In genomic region chr13:98264111-98264510, GRCm38 (mm10) we compare ENCODE assay signal across 8 mouse cellular contexts. TPM values are rescaled to one million over a fixed set of nuclear protein-coding genes. Genes with fewer than 3 reads are reported as not detected.
DNase-seq lines count a peak whose midpoint lies in the region; ATAC-seq and TF ChIP-seq lines count a peak whose summit lies in the region.

No protein-coding gene starts in this region.

- H3K36me3 ChIP-seq in hindbrain, embryonic 15.5 days, result peaks cover 26% of the 10 kb centered on the region
- H3K36me3 ChIP-seq in midbrain, embryonic 16.5 days (ENCODE audit: control insufficient read depth, insufficient read depth, low read length), result peaks cover 12% of the 10 kb centered on the region

- H3K9ac ChIP-seq in hindbrain, embryonic 15.5 days, result peak overlapping the region; percentile 89
- H3K9ac ChIP-seq in midbrain, embryonic 16.5 days (ENCODE audit: low read depth, low read length), result peak overlapping the region; percentile 90

- TF ChIP-seq CTCF in brain, embryonic 14.5 days (IDR thresholded peaks at IDR 0.05; ENCODE audit: borderline replicate concordance, extremely low read depth, insufficient read depth, insufficient read length), result no peak

- WGBS in hindbrain, embryonic 15.5 days, result 24% methylated on average over 5 of the region's 5 CpGs
- WGBS in midbrain, embryonic 16.5 days, result 22% methylated on average over 5 of the region's 5 CpGs

- ATAC-seq in hindbrain, embryonic 15.5 days (ENCODE audit: low FRiP score, low read depth), result no peak
- no peak for ATAC-seq in midbrain, embryonic 16.5 days

- H3K4me1 ChIP-seq in hindbrain, embryonic 15.5 days (replicated peaks), result peaks cover 24% of the 10 kb centered on the region
- H3K4me1 ChIP-seq in midbrain, embryonic 16.5 days (ENCODE audit: control insufficient read depth, insufficient read depth, low read length), result peaks cover 18% of the 10 kb centered on the region

- DNase-seq in kidney, adult 9 months, result peak; percentile 9
- DNase-seq in kidney, adult 18-20 months, result no peak
- peak; percentile 27 for DNase-seq in brain, embryonic 14.5 days (ENCODE audit: low read depth)
- DNase-seq in thymus, postnatal 0 days (ENCODE audit: low spot score), result no peak
- DNase-seq in right cerebral cortex, postnatal 4 days, result no peak
- DNase-seq in T-cell, adult 2 months (ENCODE audit: low spot score), result no peak

- peak overlapping the region; percentile 94 for H3K4me3 ChIP-seq in hindbrain, embryonic 15.5 days
- H3K4me3 ChIP-seq in midbrain, embryonic 16.5 days (ENCODE audit: low read depth, low read length), result peak overlapping the region; percentile 79

- H3K27ac ChIP-seq in hindbrain, embryonic 15.5 days (replicated peaks), result peak overlapping the region; percentile 95; the same call in 1 of the 2 replicates
- no peak overlapping the region for H3K27ac ChIP-seq in midbrain, embryonic 16.5 days (ENCODE audit: low read length)

- peak overlapping the region; percentile 93 for H3K4me2 ChIP-seq in hindbrain, embryonic 15.5 days
- H3K4me2 ChIP-seq in midbrain, embryonic 16.5 days (ENCODE audit: low read length), result peak overlapping the region; percentile 63

- no peak for TF ChIP-seq POLR2A in brain, embryonic 14.5 days (IDR thresholded peaks at IDR 0.05; ENCODE audit: borderline replicate concordance, extremely low read depth, insufficient read depth, insufficient read length, poor library complexity, severe bottlenecking)

- H3K9me3 ChIP-seq in hindbrain, embryonic 15.5 days, result no peaks in the 10 kb centered on the region
- no peaks in the 10 kb centered on the region for H3K9me3 ChIP-seq in midbrain, embryonic 16.5 days (replicated peaks; ENCODE audit: control insufficient read depth, low read length, poor library complexity, severe bottlenecking)

- no peaks in the 10 kb centered on the region for H3K27me3 ChIP-seq in hindbrain, embryonic 15.5 days
- no peaks in the 10 kb centered on the region for H3K27me3 ChIP-seq in midbrain, embryonic 16.5 days (ENCODE audit: control insufficient read depth, insufficient read depth, low read depth, low read length)

RNA-seq across cellular contexts. Expression of gene Ankra2, which starts 1.2 kb away (rescaled TPM):
- polyA plus RNA-seq in brain, embryonic 14.5 days (2012; rRNA removed), result 77.3 and 90.2 TPM in 2 replicates
- 68.4 and 69.2 TPM in 2 replicates for polyA plus RNA-seq in hindbrain, embryonic 15.5 days (2015; fragmentation: Nextera tagmentation; extraction: Ambion mirVana)
- 76.0 and 88.0 TPM in 2 replicates for polyA plus RNA-seq in midbrain, embryonic 16.5 days (2015; fragmentation: Nextera tagmentation; extraction: Ambion mirVana)
- polyA plus RNA-seq in thymus, postnatal 0 days (2015; fragmentation: Nextera tagmentation; extraction: Ambion mirVana), result 28.4 and 28.5 TPM in 2 replicates

RNA-seq across cellular contexts. Expression of gene Utp15, which starts 1.3 kb away (rescaled TPM):
- 21.8 and 22.8 TPM in 2 replicates for polyA plus RNA-seq in brain, embryonic 14.5 days (2012; rRNA removed)
- 28.6 and 29.8 TPM in 2 replicates for polyA plus RNA-seq in hindbrain, embryonic 15.5 days (2015; fragmentation: Nextera tagmentation; extraction: Ambion mirVana)
- 33.2 and 34.7 TPM in 2 replicates for polyA plus RNA-seq in midbrain, embryonic 16.5 days (2015; fragmentation: Nextera tagmentation; extraction: Ambion mirVana)
- 29.8 and 31.7 TPM in 2 replicates for polyA plus RNA-seq in thymus, postnatal 0 days (2015; fragmentation: Nextera tagmentation; extraction: Ambion mirVana)

RNA-seq across cellular contexts. Expression of gene Gm21976, which starts 15.6 kb away (rescaled TPM):
- not detected in 2 replicates for polyA plus RNA-seq in brain, embryonic 14.5 days (2012; rRNA removed)
- polyA plus RNA-seq in hindbrain, embryonic 15.5 days (2015; fragmentation: Nextera tagmentation; extraction: Ambion mirVana), result not detected in 2 replicates
- polyA plus RNA-seq in midbrain, embryonic 16.5 days (2015; fragmentation: Nextera tagmentation; extraction: Ambion mirVana), result not detected in 2 replicates
- not detected in 2 replicates for polyA plus RNA-seq in thymus, postnatal 0 days (2015; fragmentation: Nextera tagmentation; extraction: Ambion mirVana)

RNA-seq across cellular contexts. Expression of gene Btf3, which starts 52.7 kb away (rescaled TPM):
- 459 and 601 TPM in 2 replicates for polyA plus RNA-seq in brain, embryonic 14.5 days (2012; rRNA removed)
- polyA plus RNA-seq in hindbrain, embryonic 15.5 days (2015; fragmentation: Nextera tagmentation; extraction: Ambion mirVana), result 444 and 475 TPM in 2 replicates
- polyA plus RNA-seq in midbrain, embryonic 16.5 days (2015; fragmentation: Nextera tagmentation; extraction: Ambion mirVana), result 461 and 495 TPM in 2 replicates
- polyA plus RNA-seq in thymus, postnatal 0 days (2015; fragmentation: Nextera tagmentation; extraction: Ambion mirVana), result 813 and 840 TPM in 2 replicates

RNA-seq across cellular contexts. Expression of gene Arhgef28, which starts 57.9 kb away (rescaled TPM):
- 8.7 and 11.3 TPM in 2 replicates for polyA plus RNA-seq in brain, embryonic 14.5 days (2012; rRNA removed)
- polyA plus RNA-seq in hindbrain, embryonic 15.5 days (2015; fragmentation: Nextera tagmentation; extraction: Ambion mirVana), result 27.6 and 29.3 TPM in 2 replicates
- 33.3 and 35.1 TPM in 2 replicates for polyA plus RNA-seq in midbrain, embryonic 16.5 days (2015; fragmentation: Nextera tagmentation; extraction: Ambion mirVana)
- polyA plus RNA-seq in thymus, postnatal 0 days (2015; fragmentation: Nextera tagmentation; extraction: Ambion mirVana), result 1.7 and 3.7 TPM in 2 replicates

Comparison
In these comparisons a context has a peak if more than half of its experiments do, and no peak if none do; other contexts are left out.
1. DNase-seq: peak in kidney, adult 9 months (single experiment) and brain, embryonic 14.5 days (single experiment); none in kidney, adult 18-20 months (single experiment), thymus, postnatal 0 days (single experiment), right cerebral cortex, postnatal 4 days (single experiment) and T-cell, adult 2 months (single experiment).